Mouse (Mus musculus): Measurements from ENCODE around the gene Fahd2a. TPM values are rescaled to one million over a fixed set of nuclear protein-coding genes. Genes with fewer than 3 reads are reported as not detected.

The Fahd2a gene
- 13.0 TPM for total RNA-seq (2023)

DNA sequence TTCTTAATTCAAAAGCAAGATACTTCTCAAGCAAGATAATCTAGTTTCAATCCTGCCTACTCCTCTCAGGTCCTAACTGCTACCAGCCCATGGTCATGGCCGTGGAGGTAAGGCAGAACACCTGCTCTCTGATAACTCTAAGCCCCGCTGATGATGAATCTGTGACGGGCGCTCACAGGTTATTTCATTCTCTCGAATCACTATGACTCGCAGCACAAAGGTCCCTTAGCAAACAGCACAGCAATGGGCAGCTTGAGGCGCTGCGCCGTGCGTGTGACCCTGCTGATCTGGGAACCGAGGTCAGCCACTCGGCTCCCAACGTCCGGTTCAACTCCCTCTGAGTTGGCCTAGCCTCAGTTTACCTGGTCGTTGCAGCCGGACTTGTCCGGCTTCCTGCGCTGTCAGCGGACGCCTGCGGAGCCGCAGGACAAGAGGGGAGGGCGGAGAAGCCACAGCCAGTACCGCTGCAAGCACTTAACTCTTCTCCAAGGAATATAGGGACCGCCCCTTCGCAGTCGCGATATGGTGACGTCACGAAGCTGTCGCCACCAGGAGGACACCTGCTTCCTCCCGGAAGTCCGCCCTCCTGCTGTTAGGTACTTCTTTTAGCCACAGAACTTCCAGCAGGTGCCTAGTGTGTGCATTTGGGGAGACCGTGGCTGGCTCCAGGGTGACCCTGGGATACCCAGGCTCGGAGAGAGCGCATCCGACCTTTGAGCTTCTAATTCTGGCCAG is at the start of gene Fahd2a:
Gene Fahd2a, minus strand, starts transcription at position 511 of the 735 bp plus-strand sequence.

DNA sequence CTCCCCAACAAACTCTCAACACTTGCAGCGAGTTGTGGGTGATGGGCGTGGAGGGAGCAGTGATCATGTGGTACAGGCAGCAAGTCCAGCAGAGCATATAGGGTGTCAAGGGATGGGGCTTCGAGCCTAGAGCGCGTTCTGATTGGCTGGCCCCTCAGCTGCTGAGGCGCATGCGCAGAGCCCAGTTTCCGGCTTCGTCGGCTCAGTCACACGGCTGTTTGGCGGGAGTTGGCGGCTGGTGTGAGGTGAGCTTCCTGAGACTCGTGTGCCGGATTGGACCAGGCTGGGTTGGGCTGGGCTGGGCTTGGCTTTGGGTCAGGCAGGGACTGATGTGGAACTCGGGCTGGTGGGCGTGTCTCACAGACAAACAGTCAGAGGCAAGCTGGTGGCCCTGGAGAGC is 19.4 kb downstream of the Fahd2a start, which contains the start of gene Gpat2:
Gene Gpat2, plus strand, starts transcription at position 223 of the 400 bp plus-strand sequence.

Other genes with a start within 250 kb of the Fahd2a start
- gene 1810024B03Rik, start 236.3 kb downstream of the Fahd2a start, total RNA-seq (2023) = 1.5 TPM
- gene Snrnp200, start 236.2 kb downstream of the Fahd2a start, total RNA-seq (2023) = 159 TPM
- 46.3 TPM for gene Ciao1, start 196.7 kb downstream of the Fahd2a start, total RNA-seq (2023)
- gene Tmem127, start 196.7 kb downstream of the Fahd2a start, total RNA-seq (2023) = 50.3 TPM
- gene Stard7, start 174.3 kb downstream of the Fahd2a start, total RNA-seq (2023) = 61.9 TPM
- gene Dusp2, start 108.4 kb downstream of the Fahd2a start, total RNA-seq (2023) = 588 TPM
- gene Astl, start 105.9 kb downstream of the Fahd2a start, total RNA-seq (2023) = 0.70 TPM
- not detected for gene Adra2b, start 81.4 kb downstream of the Fahd2a start, total RNA-seq (2023)
- not detected for gene Gpat2, start 19.4 kb downstream of the Fahd2a start, total RNA-seq (2023)
- not detected for gene Kcnip3, start 77.5 kb upstream of the Fahd2a start, total RNA-seq (2023)
- gene Prom2, start 96.9 kb upstream of the Fahd2a start, total RNA-seq (2023) = not detected
- gene Zfp661, start 142.5 kb upstream of the Fahd2a start, total RNA-seq (2023) = 5.6 TPM
- 118 TPM for gene Mrps5, start 142.7 kb upstream of the Fahd2a start, total RNA-seq (2023)
- gene Mal, start 212.1 kb upstream of the Fahd2a start, total RNA-seq (2023) = not detected